21 mouse cellular contexts compared by ENCODE assay signal in genomic region chr16:93750464-93750863, GRCm38 (mm10). TPM values are rescaled to one million over a fixed set of nuclear protein-coding genes. Genes with fewer than 3 reads are reported as not detected.
DNase-seq lines count a peak whose midpoint lies in the region; ATAC-seq and TF ChIP-seq lines count a peak whose summit lies in the region.
"Had no signal": no experiment of that assay in that cellular context is flagged by ENCODE, and none has a peak within 500 bp of the region (broad histone marks: within the 10 kb centered on the region; RNA-seq: fewer than 3 reads in every experiment).

No protein-coding gene starts in this region.

- peaks cover 30% of the 10 kb centered on the region for H3K4me1 ChIP-seq in bone marrow macrophage, adult 2 months (ENCODE audit: control insufficient read depth, insufficient read depth, low read length)
- H3K4me1 ChIP-seq in hindbrain, embryonic 14.5 days (replicated peaks; ENCODE audit: control insufficient read depth, insufficient read depth, low read length), result no peaks in the 10 kb centered on the region
- H3K4me1 ChIP-seq: embryonic facial prominence, embryonic 12.5 days; forebrain, embryonic 15.5 days; hindbrain, embryonic 13.5 days had no signal

- H3K27ac ChIP-seq in bone marrow macrophage, adult 2 months (ENCODE audit: insufficient read depth, low read depth, low read length), result peak overlapping the region; percentile 80
- no peak overlapping the region for H3K27ac ChIP-seq in hindbrain, embryonic 14.5 days
- H3K27ac ChIP-seq: embryonic facial prominence, embryonic 12.5 days; forebrain, embryonic 15.5 days; heart, embryonic 10.5 days; hindbrain, embryonic 13.5 days had no signal

- TF ChIP-seq POLR2A in bone marrow macrophage, adult 2 months (IDR thresholded peaks at IDR 0.05; ENCODE audit: borderline replicate concordance, low read depth, low read length), result no peak

- no peak for TF ChIP-seq CTCF in bone marrow macrophage, adult 2 months (IDR thresholded peaks at IDR 0.05; ENCODE audit: low read depth, low read length)

- peak; percentile 14 for DNase-seq in lung, postnatal 36 days
- DNase-seq in lung, postnatal 14 days, result no peak
- DNase-seq in thymus, postnatal 10 days (ENCODE audit: low spot score in 2 of 2), result no peak
- no peak for DNase-seq in hindbrain, embryonic 14.5 days (ENCODE audit: low spot score)
- DNase-seq in cerebellum, adult 18-20 months, result no peak
- DNase-seq: adrenal gland, postnatal 10 days; B cell, adult 2 months; cerebellum, adult 9-11 months; gastrocnemius, postnatal 36 days; heart, adult 18-20 months; heart, postnatal 10 days; heart, postnatal 4 days had no signal

- peak; percentile 82 for ATAC-seq in granulocyte monocyte progenitor cell, adult 5-6 weeks (replicated peaks; ENCODE audit: poor library complexity, severe bottlenecking)
- ATAC-seq in megakaryocyte progenitor cell, adult 5-6 weeks (replicated peaks; ENCODE audit: poor library complexity), result peak; percentile 59
- ATAC-seq in hindbrain, embryonic 14.5 days (ENCODE audit: low FRiP score), result no peak
- ATAC-seq: CD4-positive, CD25-positive, alpha-beta regulatory T cell, adult 4 months; forebrain, embryonic 15.5 days had no signal

- no peaks in the 10 kb centered on the region for H3K27me3 ChIP-seq in hindbrain, embryonic 14.5 days (ENCODE audit: control insufficient read depth, insufficient read depth, low read length)
- H3K27me3 ChIP-seq: embryonic facial prominence, embryonic 12.5 days; forebrain, embryonic 15.5 days; hindbrain, embryonic 13.5 days had no signal

- peaks cover 51% of the 10 kb centered on the region for H3K36me3 ChIP-seq in hindbrain, embryonic 14.5 days (replicated peaks; ENCODE audit: control insufficient read depth, insufficient read depth)
- H3K36me3 ChIP-seq: G1E had no signal

- H3K4me2 ChIP-seq in hindbrain, embryonic 14.5 days (replicated peaks), result no peak overlapping the region
- H3K4me2 ChIP-seq: embryonic facial prominence, embryonic 12.5 days; forebrain, embryonic 15.5 days; hindbrain, embryonic 13.5 days had no signal

- 87% methylated on average over 6 of the region's 6 CpGs for WGBS in hindbrain, embryonic 14.5 days

- H3K4me3 ChIP-seq in bone marrow macrophage, adult 2 months (ENCODE audit: insufficient read depth, low read length), result no peak overlapping the region
- no peak overlapping the region for H3K4me3 ChIP-seq in hindbrain, embryonic 14.5 days (replicated peaks; ENCODE audit: low read length)
- H3K4me3 ChIP-seq: embryonic facial prominence, embryonic 12.5 days; forebrain, embryonic 15.5 days; heart, embryonic 10.5 days; hindbrain, embryonic 13.5 days had no signal

- H3K9ac ChIP-seq in hindbrain, embryonic 14.5 days, result no peak overlapping the region
- H3K9ac ChIP-seq: embryonic facial prominence, embryonic 12.5 days; forebrain, embryonic 15.5 days; hindbrain, embryonic 13.5 days had no signal

- H3K9me3 ChIP-seq in hindbrain, embryonic 14.5 days (ENCODE audit: control insufficient read depth, low read length), result no peaks in the 10 kb centered on the region
- H3K9me3 ChIP-seq: embryonic facial prominence, embryonic 12.5 days; forebrain, embryonic 15.5 days; G1E; heart, embryonic 10.5 days; hindbrain, embryonic 13.5 days had no signal

RNA-seq across cellular contexts. Expression of gene Dop1b, which starts 38.8 kb away (rescaled TPM):
- 47.2 and 58.5 TPM in 2 replicates for polyA plus RNA-seq in bone marrow macrophage, adult 2 months (2012; ENCODE audit: insufficient read depth, insufficient read length, missing spikeins)
- 15.8 and 21.4 TPM in 2 replicates for total RNA-seq in granulocyte monocyte progenitor cell, adult 5-6 weeks (2014; fragmentation: Nextera tagmentation)
- 2.2 and 5.0 TPM in 2 replicates for total RNA-seq in granulocyte monocyte progenitor cell, adult 5-6 weeks (2017)
- 8.6 and 9.7 TPM in 2 replicates for total RNA-seq in megakaryocyte progenitor cell, adult 5-6 weeks (2015)
- total RNA-seq in megakaryocyte progenitor cell, adult 5-6 weeks (2017), result 4.7 and 5.8 TPM in 2 replicates
- 41.8 and 43.2 TPM in 2 replicates for polyA plus RNA-seq in hindbrain, embryonic 14.5 days (2014; fragmentation: Nextera tagmentation; extraction: Ambion mirVana)
